Mouse (Mus musculus) intestine, postnatal 0 days (tissue): ENCODE results near the gene Slc25a26. TPM values are rescaled to one million over a fixed set of nuclear protein-coding genes. Genes with fewer than 3 reads are reported as not detected.
A peak's percentile ranks its signal among the peaks of the same experiment; 100 is the strongest.

Source experiments
- ATAC-seq: fragments of 200-750 bp; cut with Nextera tagmentation; 2 replicates; pipeline ENCODE4 v1.8.0; 2017; ENCODE audit warnings: mild to moderate bottlenecking, moderate TSS enrichment, moderate library complexity
- H3K27ac ChIP-seq: fragments of 300-500 bp; sonication (generic); 2 replicates; pipeline ENCODE4 v1.5.1; 2014; ENCODE audit warnings: mild to moderate bottlenecking, low read depth, low read length, moderate library complexity
- H3K27me3 ChIP-seq: fragments of 300-500 bp; sonication (generic); replicated peaks from 2 replicates; pipeline ENCODE4 v1.6.1; 2014; ENCODE audit warnings: low read length, mixed read lengths; ENCODE audit not compliant: control insufficient read depth, insufficient read depth
- H3K36me3 ChIP-seq: fragments of 300-500 bp; sonication (generic); 2 replicates; pipeline ENCODE4 v1.6.1; 2014; ENCODE audit warnings: mild to moderate bottlenecking, moderate library complexity; ENCODE audit not compliant: control insufficient read depth, insufficient read depth
- H3K4me1 ChIP-seq: fragments of 300-500 bp; sonication (generic); replicated peaks from 2 replicates; pipeline ENCODE4 v1.6.1; 2014; ENCODE audit warnings: antibody characterized with exemption, low read length, mixed read lengths; ENCODE audit not compliant: control insufficient read depth, insufficient read depth
- H3K4me2 ChIP-seq: fragments of 300-500 bp; sonication (generic); replicated peaks from 2 replicates; pipeline ENCODE4 v1.6.1; 2014; ENCODE audit warnings: low read depth, mild to moderate bottlenecking, moderate library complexity
- H3K4me3 ChIP-seq: fragments of 300-500 bp; sonication (generic); 2 replicates; pipeline ENCODE4 v1.5.1; 2014; ENCODE audit warnings: low read depth, low read length
- H3K9ac ChIP-seq: fragments of 300-500 bp; sonication (generic); 2 replicates; pipeline ENCODE4 v1.6.1; 2014; ENCODE audit warnings: mild to moderate bottlenecking, low read depth, low read length
- H3K9me3 ChIP-seq: fragments of 300-500 bp; sonication (generic); 2 replicates; pipeline ENCODE4 v1.6.1; 2016; ENCODE audit warnings: mixed run types; ENCODE audit not compliant: control insufficient read depth
- CTCF ChIP-seq: sonication (generic); IDR thresholded peaks from 2 replicates; pipeline ENCODE4 v1.5.1; 2016; ENCODE audit warnings: low read depth, mild to moderate bottlenecking, control low read depth, antibody characterized with exemption, moderate library complexity
- WGBS: fragments of 180-500 bp; shearing (Covaris S2); extraction: QIAGEN DNeasy Blood & Tissue Kit; methylation state at CpG from one replicate; pipeline ENCODE4 v1.1.7; 2014; 5-methylcytosine and 5-hydroxymethylcytosine counted together
- polyA plus RNA-seq: library from polyadenylated mRNA; unstranded; fragments of >200 nt; fragmentation: Nextera tagmentation; extraction: Ambion mirVana; gene quantifications from 2 replicates; pipeline ENCODE4 v1.2.1, GENCODE M21; 2015

Gene Slc25a26
- polyA plus RNA-seq, 1 experiment from 2014 or later: 6.1 TPM

GRCm38 (mm10) chr6:94594096-94594665, 94.0 kb downstream of the Slc25a26 start:
- Histone ChIP-seq H3K4me1 (0 out of 2 replicates have a peak, but pooled peaks cover 3% of the 10 kb centered on the region), H3K9ac (no peak overlapping the region), H3K4me2 (no peak overlapping the region), H3K27me3 (no peaks in the 10 kb centered on the region), H3K27ac (no peak overlapping the region), H3K36me3 (no peaks in the 10 kb centered on the region), H3K4me3 (no peak overlapping the region), H3K9me3 (no peaks in the 10 kb centered on the region)
- no peak for TF ChIP-seq CTCF
- ATAC-seq: no peak
- WGBS: 75% methylated on average over 6 of the region's 6 CpGs

- TF ChIP-seq CTCF: no peak
- no peaks in the 10 kb centered on the region for H3K27me3 ChIP-seq
- H3K27ac ChIP-seq: no peak overlapping the region
- WGBS: 87% methylated on average over 11 of the region's 11 CpGs
- no peaks in the 10 kb centered on the region for H3K9me3 ChIP-seq
- no peak for ATAC-seq
- H3K36me3 ChIP-seq: no peaks in the 10 kb centered on the region
- 0 out of 2 replicates have a peak, but pooled peaks cover 3% of the 10 kb centered on the region for H3K4me1 ChIP-seq
- no peak overlapping the region for H3K9ac ChIP-seq
- no peak overlapping the region for H3K4me2 ChIP-seq
- no peak overlapping the region for H3K4me3 ChIP-seq
Measured at GRCm38 (mm10) chr6:94594711-94595110, 94.6 kb downstream of the Slc25a26 start.

- no peak for TF ChIP-seq CTCF
- H3K9ac ChIP-seq: no peak overlapping the region
- no peak overlapping the region for H3K27ac ChIP-seq
- H3K9me3 ChIP-seq: no peaks in the 10 kb centered on the region
- H3K27me3 ChIP-seq: no peaks in the 10 kb centered on the region
- 0 out of 2 replicates have a peak, but pooled peaks cover 3% of the 10 kb centered on the region for H3K4me1 ChIP-seq
- 82% methylated on average over 5 of the region's 5 CpGs for WGBS
- no peak for ATAC-seq
- no peaks in the 10 kb centered on the region for H3K36me3 ChIP-seq
- H3K4me3 ChIP-seq: no peak overlapping the region
- no peak overlapping the region for H3K4me2 ChIP-seq
Measured at GRCm38 (mm10) chr6:94595206-94595605, 95.1 kb downstream of the Slc25a26 start.

- ATAC-seq: no peak
- Histone ChIP-seq H3K9me3 (no peaks in the 10 kb centered on the region), H3K36me3 (0 out of 2 replicates have a peak, but pooled peaks cover 2% of the 10 kb centered on the region), H3K4me3 (no peak overlapping the region), H3K27me3 (no peaks in the 10 kb centered on the region), H3K27ac (no peak overlapping the region), H3K4me2 (no peak overlapping the region), H3K9ac (no peak overlapping the region), H3K4me1 (0 out of 2 replicates have a peak, but pooled peaks cover 3% of the 10 kb centered on the region)
- 91% methylated on average over 14 of the region's 14 CpGs for WGBS
- no peak for TF ChIP-seq CTCF
Measured at GRCm38 (mm10) chr6:94596051-94596760, 96.1 kb downstream of the Slc25a26 start.

- Histone ChIP-seq H3K9me3 (no peaks in the 10 kb centered on the region), H3K27me3 (no peaks in the 10 kb centered on the region), H3K36me3 (peaks cover 7% of the 10 kb centered on the region; the same call in 1 of the 2 replicates), H3K4me2 (no peak overlapping the region), H3K4me1 (0 out of 2 replicates have a peak, but pooled peaks cover 3% of the 10 kb centered on the region), H3K4me3 (no peak overlapping the region), H3K9ac (no peak overlapping the region), H3K27ac (no peak overlapping the region)
- WGBS: 74% methylated on average over 10 of the region's 10 CpGs
- peak; percentile 53 for TF ChIP-seq CTCF
- ATAC-seq: no peak
Measured at GRCm38 (mm10) chr6:94596761-94597485, 96.8 kb downstream of the Slc25a26 start.

- WGBS: 85% methylated on average over 12 of the region's 12 CpGs
- H3K4me3 ChIP-seq: no peak overlapping the region
- H3K4me1 ChIP-seq: no peaks in the 10 kb centered on the region
- no peak for TF ChIP-seq CTCF
- no peak overlapping the region for H3K9ac ChIP-seq
- ATAC-seq: no peak
- H3K27ac ChIP-seq: no peak overlapping the region
- no peak overlapping the region for H3K4me2 ChIP-seq
- H3K9me3 ChIP-seq: no peaks in the 10 kb centered on the region
- H3K27me3 ChIP-seq: no peaks in the 10 kb centered on the region
- H3K36me3 ChIP-seq: peaks cover 21% of the 10 kb centered on the region; the same call in 1 of the 2 replicates
Measured at GRCm38 (mm10) chr6:94598421-94598820, 98.3 kb downstream of the Slc25a26 start.
